13 mouse cellular contexts compared by ENCODE assay signal in the genomic region with DNA sequence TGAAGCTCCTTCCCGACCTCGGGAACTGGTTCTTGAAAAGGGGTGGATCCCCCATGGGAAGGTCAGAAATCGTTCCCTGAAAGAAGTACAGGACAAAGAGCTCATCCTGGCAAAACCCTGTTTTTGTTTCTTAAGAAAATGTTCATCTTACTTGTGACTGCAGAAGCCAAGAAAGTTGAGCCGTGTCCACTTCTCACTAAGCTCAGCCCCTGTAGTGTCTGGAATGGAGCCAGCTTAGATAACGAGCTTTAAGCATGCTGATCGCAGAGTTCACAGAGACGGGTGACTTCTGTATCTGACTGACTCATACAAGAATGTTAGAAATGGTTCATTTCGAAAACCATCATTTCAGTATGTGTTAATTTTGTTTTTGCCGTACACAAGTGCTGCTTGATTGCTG.
DNase-seq lines count a peak whose midpoint lies in the region; ATAC-seq and TF ChIP-seq lines count a peak whose summit lies in the region.
"Had no signal": no experiment of that assay in that cellular context is flagged by ENCODE, and none has a peak within 500 bp of the region (broad histone marks: within the 10 kb centered on the region; RNA-seq: fewer than 3 reads in every experiment).

No protein-coding gene starts in this region.

- peaks cover 15% of the 10 kb centered on the region for H3K36me3 ChIP-seq in kidney, adult 2 months (ENCODE audit: control insufficient read depth, insufficient read depth, low read length)
- peaks cover 35% of the 10 kb centered on the region for H3K36me3 ChIP-seq in heart, postnatal 0 days (replicated peaks; ENCODE audit: control insufficient read depth, insufficient read depth, low read length)
- peaks cover 9% of the 10 kb centered on the region for H3K36me3 ChIP-seq in thymus, adult 2 months (ENCODE audit: control insufficient read depth, insufficient read depth, low read length)
- H3K36me3 ChIP-seq: hindbrain, embryonic 13.5 days; midbrain, embryonic 12.5 days had no signal

- no peak for ATAC-seq in heart, postnatal 0 days (ENCODE audit: insufficient read depth, low read depth)
- no peak for ATAC-seq in erythroblast, adult 5-6 weeks (replicated peaks; ENCODE audit: low FRiP score, poor library complexity, severe bottlenecking)

- no peaks in the 10 kb centered on the region for H3K9me3 ChIP-seq in heart, postnatal 0 days (replicated peaks; ENCODE audit: control insufficient read depth, low read length)
- H3K9me3 ChIP-seq: G1E; hindbrain, embryonic 13.5 days; limb, embryonic 15.5 days; midbrain, embryonic 12.5 days had no signal

- H3K4me3 ChIP-seq in kidney, adult 2 months (ENCODE audit: insufficient read depth, low read depth, low read length), result no peak overlapping the region
- no peak overlapping the region for H3K4me3 ChIP-seq in heart, postnatal 0 days (ENCODE audit: low read depth, low read length)
- no peak overlapping the region for H3K4me3 ChIP-seq in thymus, adult 2 months (ENCODE audit: control insufficient read depth, insufficient read depth, low read length)
- H3K4me3 ChIP-seq: hindbrain, embryonic 13.5 days; limb, embryonic 15.5 days; midbrain, embryonic 12.5 days had no signal

- no peaks in the 10 kb centered on the region for H3K27me3 ChIP-seq in kidney, adult 2 months (replicated peaks; ENCODE audit: control insufficient read depth, insufficient read depth, low read length)
- no peaks in the 10 kb centered on the region for H3K27me3 ChIP-seq in heart, postnatal 0 days (ENCODE audit: control insufficient read depth, insufficient read depth, low read length)
- H3K27me3 ChIP-seq in thymus, adult 2 months (ENCODE audit: control insufficient read depth, insufficient read depth, low read length), result no peaks in the 10 kb centered on the region
- H3K27me3 ChIP-seq: hindbrain, embryonic 13.5 days; limb, embryonic 15.5 days; midbrain, embryonic 12.5 days had no signal

- no peak overlapping the region for H3K27ac ChIP-seq in kidney, adult 2 months (ENCODE audit: insufficient read depth, low read depth, low read length)
- H3K27ac ChIP-seq in heart, postnatal 0 days (ENCODE audit: low read depth), result no peak overlapping the region
- no peak overlapping the region for H3K27ac ChIP-seq in thymus, adult 2 months (ENCODE audit: control insufficient read depth, insufficient read depth, low read length)
- H3K27ac ChIP-seq: hindbrain, embryonic 13.5 days; limb, embryonic 15.5 days; midbrain, embryonic 12.5 days had no signal

- H3K4me2 ChIP-seq in heart, postnatal 0 days (ENCODE audit: low read depth, low read length), result no peak overlapping the region
- H3K4me2 ChIP-seq: hindbrain, embryonic 13.5 days; limb, embryonic 15.5 days; midbrain, embryonic 12.5 days had no signal

- peaks cover 27% of the 10 kb centered on the region for H3K4me1 ChIP-seq in kidney, adult 2 months (ENCODE audit: control insufficient read depth, insufficient read depth, low read length)
- H3K4me1 ChIP-seq in heart, postnatal 0 days (ENCODE audit: control insufficient read depth, insufficient read depth), result peaks cover 22% of the 10 kb centered on the region
- H3K4me1 ChIP-seq in thymus, adult 2 months (replicated peaks; ENCODE audit: control insufficient read depth, insufficient read depth, low read length), result no peaks in the 10 kb centered on the region; the same call in 1 of the 2 replicates
- H3K4me1 ChIP-seq: hindbrain, embryonic 13.5 days; limb, embryonic 15.5 days; midbrain, embryonic 12.5 days had no signal

- peak; percentile 56 for DNase-seq in kidney, adult 2 months
- DNase-seq in kidney, adult 11 months, result no peak
- DNase-seq in CD4-positive helper T cell, adult 2 months (ENCODE audit: low read depth, low spot score), result peak; percentile 20
- DNase-seq in Muller cell, postnatal 12 days (ENCODE audit: inconsistent ontology term), result peak; percentile 52
- DNase-seq in heart, postnatal 0 days (ENCODE audit: low spot score), result peak; percentile 50
- DNase-seq in thymus, adult 2 months, result no peak
- no peak for DNase-seq in layer of hippocampus, adult 9-10 months (ENCODE audit: low spot score)
- DNase-seq: thymus, postnatal 36 days had no signal

- no peak overlapping the region for H3K9ac ChIP-seq in heart, postnatal 0 days (replicated peaks; ENCODE audit: low read depth, low read length)
- H3K9ac ChIP-seq: hindbrain, embryonic 13.5 days; limb, embryonic 15.5 days; midbrain, embryonic 12.5 days had no signal

- TF ChIP-seq CTCF in kidney, adult 2 months (conservative IDR thresholded peaks at IDR 0.05; ENCODE audit: insufficient read depth, insufficient read length, low read depth, low read length), result no peak
- no peak for TF ChIP-seq CTCF in heart, postnatal 0 days (IDR thresholded peaks at IDR 0.05; ENCODE audit: low read depth)
- no peak for TF ChIP-seq CTCF in thymus, adult 2 months (IDR thresholded peaks at IDR 0.05; ENCODE audit: borderline replicate concordance, control insufficient read depth, extremely low read depth, insufficient read depth, low read length, poor library complexity)

- TF ChIP-seq EP300 in heart, postnatal 0 days (IDR thresholded peaks at IDR 0.05; ENCODE audit: low read depth), result no peak

- no peak for TF ChIP-seq POLR2A in kidney, adult 2 months (IDR thresholded peaks at IDR 0.05; ENCODE audit: low read depth, low read length)
- no peak for TF ChIP-seq POLR2A in thymus, adult 2 months (IDR thresholded peaks at IDR 0.05; ENCODE audit: control insufficient read depth, extremely low read depth, insufficient read depth, low read length, poor library complexity)

- 36% methylated on average over 9 of the region's 9 CpGs for WGBS in kidney, adult 2 months
- WGBS in heart, postnatal 0 days, result 14% methylated on average over 9 of the region's 9 CpGs
- 91% methylated on average over 9 of the region's 9 CpGs for WGBS in thymus, adult 2 months

Comparison
In these comparisons a context has a peak if more than half of its experiments do, and no peak if none do; other contexts are left out.
1. DNase-seq: peak in kidney, adult 2 months (single experiment), CD4-positive helper T cell, adult 2 months (single experiment), Muller cell, postnatal 12 days (single experiment) and heart, postnatal 0 days (single experiment); none in kidney, adult 11 months (single experiment), thymus, adult 2 months (single experiment) and layer of hippocampus, adult 9-10 months (single experiment).